Mouse (Mus musculus): ENCODE results near the gene Prep.

DNA sequence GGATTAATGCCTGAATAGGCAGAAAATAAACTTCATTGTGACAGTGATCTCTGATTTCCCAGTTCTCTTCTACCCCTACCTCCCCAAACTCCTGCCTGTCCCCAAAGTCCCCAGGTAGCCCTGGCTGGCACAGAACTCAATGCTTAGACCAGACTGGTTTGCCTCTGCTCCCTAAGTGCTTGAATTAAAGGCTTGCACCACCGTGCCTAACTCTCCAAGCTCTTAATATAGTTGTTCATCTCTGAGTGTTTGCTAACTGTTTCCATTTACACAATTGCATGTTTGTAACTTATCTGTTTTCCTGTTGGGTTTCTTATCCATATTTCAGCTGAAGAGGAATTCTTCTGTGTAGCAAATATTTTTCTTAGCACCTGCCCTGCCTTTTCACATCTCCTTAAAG lies 6.2 kb upstream of the Prep start:
- TF ChIP-seq CTCF (IDR thresholded peaks at IDR 0.05; ENCODE audit: extremely low read depth, insufficient read depth, low read length) (no peak), POLR2A (IDR thresholded peaks at IDR 0.05; ENCODE audit: extremely low read depth, insufficient read depth, low read length) (no peak)
